Mouse (Mus musculus): ENCODE data around the gene Bmp6.

DNA sequence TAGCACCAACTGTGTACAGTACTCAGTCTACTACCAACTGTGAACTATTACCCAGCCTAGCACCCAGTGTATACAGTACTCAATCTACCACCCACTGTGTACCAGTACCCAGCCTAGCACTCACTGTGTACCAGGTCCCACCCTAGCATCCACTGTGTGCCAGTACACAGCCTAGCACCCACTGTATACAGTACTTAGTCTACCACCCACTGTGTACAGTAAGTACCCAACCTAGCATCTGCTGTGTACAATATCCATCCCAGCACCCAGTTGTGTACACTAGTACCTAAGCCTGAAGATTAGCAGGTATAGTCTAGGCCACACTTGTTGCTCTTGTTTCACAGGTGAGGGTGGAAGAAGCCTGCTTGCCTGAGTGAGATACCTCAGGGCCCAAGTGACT is 192.6 kb downstream of the Bmp6 start:
- TF ChIP-seq POLR2A (IDR thresholded peaks at IDR 0.05; ENCODE audit: borderline replicate concordance, insufficient read depth, low read length), result no peak
- TF ChIP-seq CTCF (IDR thresholded peaks at IDR 0.05; ENCODE audit: borderline replicate concordance, insufficient read depth, low read depth, low read length), result no peak

All from cerebellum, adult 2 months (tissue).